Mouse (Mus musculus): ENCODE data around the gene Tmem219.

- TF ChIP-seq POLR2A (IDR thresholded peaks at IDR 0.05; ENCODE audit: low read depth, low read length), result no peak
- no peak for TF ChIP-seq CTCF (conservative IDR thresholded peaks at IDR 0.05; ENCODE audit: insufficient read depth, insufficient read length, low read depth, low read length)
These were observed 37.1 kb upstream of the Tmem219 start for GRCm38 (mm10) chr7:126959780-126960179.
